In the genomic region with DNA sequence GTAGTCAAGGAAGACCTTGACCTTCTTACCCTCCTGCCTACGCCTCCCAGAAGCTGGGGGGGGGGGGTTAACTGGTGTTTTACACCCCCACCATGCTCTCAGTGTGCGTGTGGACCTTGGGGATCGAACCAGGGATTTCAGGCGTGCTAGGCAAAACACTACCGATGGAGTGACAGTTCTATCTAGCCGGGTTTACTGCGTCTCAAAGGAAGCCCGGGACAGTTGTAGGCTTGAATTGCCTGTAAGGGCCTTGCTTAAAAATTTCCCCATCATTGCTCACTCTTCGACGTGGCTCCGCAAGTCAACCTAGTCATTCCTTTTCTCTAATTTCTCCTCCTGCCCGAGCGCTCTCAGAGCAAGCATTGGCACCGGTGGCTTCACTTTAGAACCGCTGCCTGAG, we compare ENCODE assay signal across 8 mouse cellular contexts. TPM values are rescaled to one million over a fixed set of nuclear protein-coding genes. Genes with fewer than 3 reads are reported as not detected.
DNase-seq lines count a peak whose midpoint lies in the region; ATAC-seq and TF ChIP-seq lines count a peak whose summit lies in the region.

No protein-coding gene starts in this region.

- H3K9ac ChIP-seq in heart, embryonic 11.5 days (ENCODE audit: low read depth, low read length) = peak overlapping the region; percentile 98
- peak overlapping the region; percentile 89 for H3K9ac ChIP-seq in liver, embryonic 12.5 days

- peaks cover 4% of the 10 kb centered on the region for H3K36me3 ChIP-seq in heart, embryonic 11.5 days (ENCODE audit: control insufficient read depth, insufficient read depth, low read length)
- H3K36me3 ChIP-seq in C2C12 (ENCODE audit: control insufficient read depth, insufficient read depth) = peaks cover 6% of the 10 kb centered on the region
- peaks cover 29% of the 10 kb centered on the region for H3K36me3 ChIP-seq in forebrain, embryonic 10.5 days (replicated peaks)
- peaks cover 18% of the 10 kb centered on the region for H3K36me3 ChIP-seq in liver, embryonic 12.5 days

- WGBS in heart, embryonic 11.5 days (ENCODE audit: insufficient replicate concordance) = 27% methylated on average over 15 of the region's 15 CpGs
- 34% methylated on average over 15 of the region's 15 CpGs for WGBS in forebrain, embryonic 10.5 days
- 20% methylated on average over 15 of the region's 15 CpGs for WGBS in liver, embryonic 12.5 days (ENCODE audit: insufficient replicate concordance)

- H3K4me2 ChIP-seq in heart, embryonic 11.5 days = peak overlapping the region; percentile 96
- H3K4me2 ChIP-seq in liver, embryonic 12.5 days = peak overlapping the region; percentile 85

- peaks cover 55% of the 10 kb centered on the region for H3K79me2 ChIP-seq in C2C12 (ENCODE audit: control insufficient read depth, insufficient read depth)

- H3K4me1 ChIP-seq in heart, embryonic 11.5 days (ENCODE audit: control insufficient read depth, insufficient read depth, low read length) = peaks cover 9% of the 10 kb centered on the region
- H3K4me1 ChIP-seq in forebrain, embryonic 10.5 days = peaks cover 18% of the 10 kb centered on the region
- H3K4me1 ChIP-seq in liver, embryonic 12.5 days = peaks cover 34% of the 10 kb centered on the region

- H3K27me3 ChIP-seq in heart, embryonic 11.5 days (ENCODE audit: control insufficient read depth, insufficient read depth, low read length) = no peaks in the 10 kb centered on the region
- no peaks in the 10 kb centered on the region for H3K27me3 ChIP-seq in C2C12 (ENCODE audit: control insufficient read depth, insufficient read depth, insufficient read length)
- no peaks in the 10 kb centered on the region for H3K27me3 ChIP-seq in forebrain, embryonic 10.5 days (ENCODE audit: poor library complexity, severe bottlenecking)
- H3K27me3 ChIP-seq in liver, embryonic 12.5 days (replicated peaks) = no peaks in the 10 kb centered on the region

- no peak overlapping the region; the same call in 1 of the 2 replicates for H3K27ac ChIP-seq in heart, embryonic 11.5 days (ENCODE audit: low read depth, low read length)
- H3K27ac ChIP-seq in forebrain, embryonic 10.5 days = peak overlapping the region; percentile 93
- peak overlapping the region; percentile 77 for H3K27ac ChIP-seq in liver, embryonic 12.5 days

- no peak for ATAC-seq in heart, embryonic 11.5 days (replicated peaks; ENCODE audit: insufficient number of reproducible peaks, low FRiP score, low TSS enrichment)
- ATAC-seq in liver, embryonic 12.5 days = peak; percentile 40
- ATAC-seq in megakaryocyte progenitor cell, adult 5-6 weeks (replicated peaks; ENCODE audit: poor library complexity) = no peak

- H3ac ChIP-seq in C2C12 (ENCODE audit: control insufficient read depth, insufficient read length, low read depth) = peak overlapping the region; percentile 98

- peak overlapping the region; percentile 98 for H3K4me3 ChIP-seq in heart, embryonic 11.5 days (ENCODE audit: low read depth, low read length)
- H3K4me3 ChIP-seq in C2C12 (ENCODE audit: insufficient read depth, poor library complexity, severe bottlenecking) = peak overlapping the region; percentile 92
- peak overlapping the region; percentile 100 for H3K4me3 ChIP-seq in forebrain, embryonic 10.5 days
- H3K4me3 ChIP-seq in liver, embryonic 12.5 days = peak overlapping the region; percentile 94

- H3K79me3 ChIP-seq in C2C12 (ENCODE audit: low read depth) = peaks cover 35% of the 10 kb centered on the region

- TF ChIP-seq CTCF in C2C12 (IDR thresholded peaks at IDR 0.05; ENCODE audit: control insufficient read depth, insufficient read depth, insufficient read length) = no peak

- H3K9me3 ChIP-seq in heart, embryonic 11.5 days (replicated peaks; ENCODE audit: control insufficient read depth, low read length) = no peaks in the 10 kb centered on the region
- no peaks in the 10 kb centered on the region; the same call in 1 of the 2 replicates for H3K9me3 ChIP-seq in forebrain, embryonic 10.5 days
- no peaks in the 10 kb centered on the region for H3K9me3 ChIP-seq in liver, embryonic 12.5 days (replicated peaks)

- no peak for DNase-seq in heart, adult 8-10 months (ENCODE audit: low spot score)
- DNase-seq in forebrain, embryonic 10.5 days (ENCODE audit: extremely low spot score, low spot score) = no peak
- no peak for DNase-seq in layer of hippocampus, postnatal 14 days (ENCODE audit: low spot score in 2 of 2)
- DNase-seq in urinary bladder, postnatal 25 days (ENCODE audit: low spot score) = no peak

TF ChIP-seq in C2C12, 6 proteins besides CTCF, POLR2A, EP300 and RAD21:
- TF ChIP-seq MAX (IDR thresholded peaks at IDR 0.05) (no peak), USF1 (IDR thresholded peaks at IDR 0.05; ENCODE audit: low read depth) (no peak), MYOG (IDR thresholded peaks at IDR 0.05; ENCODE audit: control insufficient read depth, extremely low read depth, insufficient read length) (no peak), CEBPB (IDR thresholded peaks at IDR 0.05; ENCODE audit: low read depth) (no peak), MYOD1 (IDR thresholded peaks at IDR 0.05; ENCODE audit: control insufficient read depth, insufficient read length, low read depth) (no peak), FOSL1 (IDR thresholded peaks at IDR 0.05; ENCODE audit: insufficient read depth, low read length, poor library complexity, severe bottlenecking) (no peak)

RNA-seq across cellular contexts. Expression of a gene that starts 1.6 kb away (rescaled TPM):
- polyA plus RNA-seq in heart, embryonic 11.5 days (2014; fragmentation: Nextera tagmentation; extraction: Ambion mirVana) = 20.9 and 22.1 TPM in 2 replicates
- total RNA-seq in heart, adult 8-10 months (2022) = 10 to 100 TPM; 30.2 to 35.9 (median 33.9) TPM
- polyA plus RNA-seq in C2C12 (2012; fragmentation: generic; extraction: Trizol) = 45.3 TPM
- polyA plus RNA-seq in forebrain, embryonic 10.5 days (2016; fragmentation: Nextera tagmentation; extraction: Ambion mirVana) = 54.3 and 59.2 TPM in 2 replicates
- polyA plus RNA-seq in liver, embryonic 12.5 days (2016; fragmentation: Nextera tagmentation; extraction: Ambion mirVana) = 23.3 and 23.9 TPM in 2 replicates
- 10 to 100 TPM; 32.7 to 33.2 TPM for total RNA-seq in layer of hippocampus, postnatal 14 days (2021)
- total RNA-seq in megakaryocyte progenitor cell, adult 5-6 weeks (2015) = 16.5 and 18.2 TPM in 2 replicates
- total RNA-seq in megakaryocyte progenitor cell, adult 5-6 weeks (2017) = 23.0 and 31.8 TPM in 2 replicates

RNA-seq across cellular contexts. Expression of a gene that starts 31.4 kb away (rescaled TPM):
- 39.3 and 81.8 TPM in 2 replicates for polyA plus RNA-seq in heart, embryonic 11.5 days (2014; fragmentation: Nextera tagmentation; extraction: Ambion mirVana)
- total RNA-seq in heart, adult 8-10 months (2022) = 10 to 100 TPM; 84.9 to 93.6 (median 88.1) TPM
- polyA plus RNA-seq in C2C12 (2012; fragmentation: generic; extraction: Trizol) = 185 TPM
- 91.9 and 98.7 TPM in 2 replicates for polyA plus RNA-seq in forebrain, embryonic 10.5 days (2016; fragmentation: Nextera tagmentation; extraction: Ambion mirVana)
- polyA plus RNA-seq in liver, embryonic 12.5 days (2016; fragmentation: Nextera tagmentation; extraction: Ambion mirVana) = 101 and 103 TPM in 2 replicates
- total RNA-seq in layer of hippocampus, postnatal 14 days (2021) = 100 to 1,000 TPM; 300 to 318 TPM
- 285 TPM in 2 replicates for total RNA-seq in megakaryocyte progenitor cell, adult 5-6 weeks (2015)
- total RNA-seq in megakaryocyte progenitor cell, adult 5-6 weeks (2017) = 1,035 and 1,085 TPM in 2 replicates

RNA-seq across cellular contexts. Expression of a gene that starts 50.9 kb away (rescaled TPM):
- 67.4 TPM in 2 replicates for polyA plus RNA-seq in heart, embryonic 11.5 days (2014; fragmentation: Nextera tagmentation; extraction: Ambion mirVana)
- total RNA-seq in heart, adult 8-10 months (2022) = 10 to 100 TPM; 11.6 to 14.3 (median 12.7) TPM
- polyA plus RNA-seq in C2C12 (2012; fragmentation: generic; extraction: Trizol) = 49.5 TPM
- 86.1 and 90.1 TPM in 2 replicates for polyA plus RNA-seq in forebrain, embryonic 10.5 days (2016; fragmentation: Nextera tagmentation; extraction: Ambion mirVana)
- polyA plus RNA-seq in liver, embryonic 12.5 days (2016; fragmentation: Nextera tagmentation; extraction: Ambion mirVana) = 29.6 and 31.6 TPM in 2 replicates
- total RNA-seq in layer of hippocampus, postnatal 14 days (2021) = 10 to 100 TPM; 75.9 to 80.7 TPM
- total RNA-seq in megakaryocyte progenitor cell, adult 5-6 weeks (2015) = 31.8 and 41.0 TPM in 2 replicates
- total RNA-seq in megakaryocyte progenitor cell, adult 5-6 weeks (2017) = 42.1 and 48.5 TPM in 2 replicates

RNA-seq across cellular contexts. Expression of a gene that starts 51.4 kb away (rescaled TPM):
- polyA plus RNA-seq in heart, embryonic 11.5 days (2014; fragmentation: Nextera tagmentation; extraction: Ambion mirVana) = 63.1 and 67.2 TPM in 2 replicates
- total RNA-seq in heart, adult 8-10 months (2022) = 10 to 100 TPM; 25.3 to 32.1 (median 30.4) TPM
- polyA plus RNA-seq in C2C12 (2012; fragmentation: generic; extraction: Trizol) = 35.9 TPM
- polyA plus RNA-seq in forebrain, embryonic 10.5 days (2016; fragmentation: Nextera tagmentation; extraction: Ambion mirVana) = 84.6 and 92.9 TPM in 2 replicates
- polyA plus RNA-seq in liver, embryonic 12.5 days (2016; fragmentation: Nextera tagmentation; extraction: Ambion mirVana) = 80.3 and 85.1 TPM in 2 replicates
- total RNA-seq in layer of hippocampus, postnatal 14 days (2021) = 10 to 100 TPM; 26.8 to 27.2 TPM
- total RNA-seq in megakaryocyte progenitor cell, adult 5-6 weeks (2015) = 50.4 and 61.9 TPM in 2 replicates
- 45.8 and 47.5 TPM in 2 replicates for total RNA-seq in megakaryocyte progenitor cell, adult 5-6 weeks (2017)
